Mouse (Mus musculus): ENCODE measurements around the gene 4930572O03Rik.
"Not testable (repeated sequence)": the region's sequence is repeated elsewhere in the genome, so short reads cannot be mapped to it uniquely, and the experiment has no call there.

GRCm38 (mm10) chr5:15603008-15603407, 53.9 kb downstream of the 4930572O03Rik start:
- TF ChIP-seq CTCF (IDR thresholded peaks at IDR 0.05; ENCODE audit: low read depth, low read length); POLR2A (IDR thresholded peaks at IDR 0.05; ENCODE audit: insufficient read depth, low read length); EP300 (IDR thresholded peaks at IDR 0.05; ENCODE audit: insufficient read depth, low read depth, low read length): not testable (repeated sequence)

Data from ES-Bruce4 (cell line).